Mouse (Mus musculus) neural tube, embryonic 10.5 days (tissue): Measurements from ENCODE around the gene App.

ENCODE experiments used
- DNase-seq: peaks from one replicate; pipeline ENCODE4 v3.0.0-alpha.2; 2017; ENCODE audit warnings: low spot score; ENCODE audit errors: extremely low spot score

Gene App

GRCm38 (mm10) chr16:84982589-84982988 is 191.0 kb downstream of the App start:
- no peak for DNase-seq

GRCm38 (mm10) chr16:84978589-84978988 is 195.0 kb downstream of the App start:
- no peak for DNase-seq

GRCm38 (mm10) chr16:84974176-84974518 is 199.4 kb downstream of the App start:
- no peak for DNase-seq

- DNase-seq: no peak
These were observed 200.0 kb downstream of the App start for GRCm38 (mm10) chr16:84973446-84974175.

GRCm38 (mm10) chr16:84971535-84972330 is 201.8 kb downstream of the App start:
- DNase-seq: no peak

- no peak for DNase-seq
These were observed 204.5 kb downstream of the App start for GRCm38 (mm10) chr16:84969026-84969425.

- DNase-seq: no peak
These were observed 206.6 kb downstream of the App start for GRCm38 (mm10) chr16:84966983-84967382.

GRCm38 (mm10) chr16:84966096-84966495 is 207.5 kb downstream of the App start:
- no peak for DNase-seq

- DNase-seq: no peak
These were observed 209.6 kb downstream of the App start for GRCm38 (mm10) chr16:84963960-84964359.

GRCm38 (mm10) chr16:84963527-84963926 is 210.0 kb downstream of the App start:
- DNase-seq: no peak

- no peak for DNase-seq
These were observed 216.3 kb downstream of the App start for GRCm38 (mm10) chr16:84957253-84957652.

- DNase-seq: no peak
These were observed 216.9 kb downstream of the App start for GRCm38 (mm10) chr16:84956690-84957089.

GRCm38 (mm10) chr16:84955840-84956239 is 217.7 kb downstream of the App start:
- DNase-seq: no peak

- peak; percentile 86 for DNase-seq
These were observed 218.2 kb downstream of the App start for GRCm38 (mm10) chr16:84955204-84955839.

GRCm38 (mm10) chr16:84931024-84931423 is 242.5 kb downstream of the App start:
- DNase-seq: no peak

- no peak for DNase-seq
These were observed 245.7 kb downstream of the App start for GRCm38 (mm10) chr16:84927827-84928226.

- DNase-seq: peak; percentile 14
These were observed 253.8 kb downstream of the App start for GRCm38 (mm10) chr16:84919649-84920308.

GRCm38 (mm10) chr16:84919087-84919486 is 254.5 kb downstream of the App start:
- DNase-seq: no peak

GRCm38 (mm10) chr16:84916772-84917171 is 256.8 kb downstream of the App start:
- no peak for DNase-seq

- no peak for DNase-seq
These were observed 261.9 kb downstream of the App start for GRCm38 (mm10) chr16:84911477-84912165.

- no peak for DNase-seq
These were observed 270.6 kb downstream of the App start for GRCm38 (mm10) chr16:84902995-84903394.
